Mouse (Mus musculus): ENCODE data around the gene Aqp3. TPM values are rescaled to one million over a fixed set of nuclear protein-coding genes. Genes with fewer than 3 reads are reported as not detected.

Aqp3 gene
- total RNA-seq, 2 experiments from 2014 or later = not detected

DNA sequence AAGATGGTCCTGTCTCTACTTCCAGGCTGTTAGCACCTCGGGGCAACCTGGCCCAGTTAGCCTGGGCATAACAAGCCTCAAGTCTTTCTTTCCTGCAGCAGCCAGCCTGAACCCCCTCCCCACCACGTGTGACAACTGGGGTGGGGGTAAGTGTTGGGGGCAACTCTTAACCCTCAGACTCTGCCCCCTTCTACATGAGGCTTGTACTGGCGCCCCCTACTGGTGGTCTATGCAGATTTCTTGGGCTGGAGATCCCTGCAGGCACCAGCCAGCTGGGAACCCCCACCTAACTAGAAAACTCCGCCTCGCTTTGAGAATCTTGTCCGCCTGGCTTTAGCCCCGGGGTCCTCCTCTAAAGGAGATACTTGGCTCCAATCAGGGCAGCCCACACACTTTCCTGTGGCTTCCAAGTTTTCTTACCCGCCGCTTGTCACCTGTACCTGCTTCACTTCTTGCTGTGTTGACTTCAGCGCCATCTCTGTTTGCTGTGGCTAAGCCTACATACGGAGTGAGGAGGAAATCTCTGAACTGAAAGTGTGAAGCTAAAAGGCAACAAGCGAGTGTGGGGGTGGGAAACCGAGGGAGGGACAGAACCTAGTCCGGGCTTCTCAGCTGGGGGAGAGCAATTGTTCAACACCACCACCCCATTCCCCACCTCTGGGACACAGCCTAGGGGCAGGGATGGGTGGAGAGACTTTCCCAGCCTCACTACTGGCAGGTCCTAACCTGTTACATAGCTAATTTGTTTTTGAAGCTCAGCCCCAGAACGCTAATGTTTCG is 33.9 kb downstream of the Aqp3 start:
- DNase-seq (ENCODE audit: low spot score) = peak; percentile 15

DNA sequence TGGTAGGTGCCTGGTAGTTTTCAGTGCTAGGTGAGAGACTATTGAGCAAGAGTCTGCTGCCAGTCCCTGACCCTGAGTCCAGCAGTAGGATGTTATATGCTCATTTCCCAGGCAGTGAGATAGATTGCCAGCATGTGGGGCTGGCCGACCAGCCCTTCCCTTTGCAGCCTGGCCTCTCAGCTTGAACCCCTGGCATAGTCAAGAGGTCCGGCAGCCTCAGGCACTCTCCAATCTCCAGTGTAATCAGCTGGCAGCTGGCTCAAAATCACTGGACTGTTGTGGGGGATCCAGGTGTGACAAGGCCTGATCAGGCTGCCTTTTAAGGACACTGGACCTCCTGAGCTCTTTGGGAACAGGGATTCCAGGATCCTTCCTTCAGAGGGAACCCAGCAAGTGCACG is 34.6 kb downstream of the Aqp3 start:
- no peak for DNase-seq (ENCODE audit: low spot score)

DNA sequence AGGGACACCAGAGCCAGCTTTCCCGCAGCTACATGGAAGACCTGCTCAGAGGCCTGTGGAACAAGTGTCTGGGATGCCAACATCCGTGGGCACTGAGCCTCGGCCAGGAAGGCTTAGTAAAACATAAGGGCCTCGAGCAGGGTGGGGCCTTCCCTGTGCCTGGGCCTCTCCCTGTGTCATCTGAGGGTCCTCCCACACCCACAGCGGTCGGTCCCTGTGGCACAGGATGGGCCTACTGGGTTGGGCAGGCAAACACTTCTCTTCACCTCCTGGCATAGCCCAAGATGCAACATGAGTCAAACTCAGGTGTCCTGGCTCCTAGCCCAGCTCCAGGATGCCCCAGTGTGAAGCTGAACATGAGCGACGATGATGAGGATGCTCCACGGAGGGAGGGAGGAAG is 40.6 kb downstream of the Aqp3 start:
- no peak for DNase-seq (ENCODE audit: low spot score)

DNA sequence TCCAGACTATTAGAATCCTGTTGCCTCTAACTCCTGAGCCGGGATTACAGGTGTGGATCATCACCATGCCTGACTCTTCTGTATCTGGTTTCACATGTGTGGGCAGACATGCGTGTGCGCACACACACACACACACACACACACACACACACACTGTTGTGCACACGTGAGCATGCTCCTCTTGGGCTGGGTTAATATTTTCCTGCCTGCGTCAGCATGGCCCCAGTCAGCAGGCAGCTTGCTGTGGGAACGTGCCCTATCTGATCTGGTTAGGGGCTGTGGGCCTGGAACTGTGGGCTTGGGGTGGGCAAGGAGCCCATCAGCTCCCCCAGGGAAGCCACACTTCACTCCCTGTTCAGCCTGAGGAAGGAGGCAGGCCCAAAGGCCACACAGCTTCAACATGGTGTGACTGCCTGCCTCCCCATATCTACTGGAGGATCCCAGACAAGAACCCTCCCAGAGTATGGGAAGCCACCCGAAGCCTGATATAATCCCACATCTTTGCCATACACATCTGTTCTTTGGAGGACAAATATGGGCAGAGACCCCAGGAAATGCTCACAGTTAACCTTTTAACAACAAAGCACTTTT is 41.1 kb downstream of the Aqp3 start:
- no peak for DNase-seq (ENCODE audit: low spot score)

DNA sequence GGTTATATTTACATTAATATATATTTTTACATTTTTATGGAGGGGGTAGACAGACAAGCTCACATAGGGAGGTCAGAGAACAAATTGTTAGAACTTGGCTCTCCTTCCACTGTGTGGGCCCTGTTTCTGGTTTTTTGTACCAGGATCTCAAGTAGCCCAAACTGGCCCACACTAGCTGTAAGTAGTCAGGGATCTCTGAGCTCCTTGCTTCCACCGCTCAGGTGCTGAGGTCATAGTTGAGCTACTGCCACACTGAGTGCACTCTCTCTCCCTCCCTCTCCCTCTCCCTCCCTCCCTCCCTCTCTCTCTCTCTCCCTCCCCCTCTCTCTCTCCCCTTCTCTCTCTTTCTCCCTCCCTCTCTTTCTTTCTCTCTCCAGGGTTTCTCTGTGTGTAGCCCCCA is 41.7 kb downstream of the Aqp3 start:
- no peak for DNase-seq (ENCODE audit: low spot score)

DNA sequence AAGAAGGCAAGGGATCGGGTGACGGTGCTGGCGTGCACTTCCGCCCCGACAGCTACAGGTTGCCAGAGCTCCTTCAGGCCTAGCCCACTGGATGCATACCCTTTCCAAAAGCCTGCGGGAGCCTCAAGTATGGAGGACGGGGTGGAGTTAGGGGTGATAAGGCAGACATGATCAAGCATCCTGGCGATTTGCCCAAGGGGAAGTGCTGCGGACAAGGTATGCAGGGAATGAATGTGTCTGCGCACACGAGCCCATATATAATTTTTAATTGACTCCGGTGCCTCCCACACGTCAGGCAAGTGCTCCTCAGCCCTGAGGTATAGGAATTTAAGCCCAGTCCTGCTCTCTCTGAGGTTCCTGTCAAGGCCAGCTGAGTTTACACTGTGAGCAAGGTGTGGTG is 42.9 kb downstream of the Aqp3 start:
- DNase-seq (ENCODE audit: low spot score) = no peak

DNA sequence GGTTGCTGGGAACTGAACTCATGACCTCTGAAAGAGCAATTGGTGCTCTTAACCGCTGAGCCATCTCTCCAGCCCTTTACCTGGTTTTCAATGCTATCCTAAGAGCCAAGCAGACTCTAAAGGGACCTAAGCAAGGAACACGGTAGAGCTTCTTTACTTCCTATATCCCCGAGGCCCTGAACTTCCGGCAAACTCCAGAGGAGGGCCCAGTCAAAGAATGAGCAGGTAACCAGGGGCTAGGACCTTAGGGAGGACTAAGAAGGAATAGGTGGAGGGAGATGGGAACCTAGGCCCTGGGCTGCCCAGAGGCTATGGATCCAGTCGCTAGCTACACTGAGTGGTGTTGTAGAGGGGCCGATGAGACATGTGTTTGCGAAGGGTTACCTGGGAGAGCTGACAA is 46.2 kb downstream of the Aqp3 start:
- no peak for DNase-seq (ENCODE audit: low spot score)

DNA sequence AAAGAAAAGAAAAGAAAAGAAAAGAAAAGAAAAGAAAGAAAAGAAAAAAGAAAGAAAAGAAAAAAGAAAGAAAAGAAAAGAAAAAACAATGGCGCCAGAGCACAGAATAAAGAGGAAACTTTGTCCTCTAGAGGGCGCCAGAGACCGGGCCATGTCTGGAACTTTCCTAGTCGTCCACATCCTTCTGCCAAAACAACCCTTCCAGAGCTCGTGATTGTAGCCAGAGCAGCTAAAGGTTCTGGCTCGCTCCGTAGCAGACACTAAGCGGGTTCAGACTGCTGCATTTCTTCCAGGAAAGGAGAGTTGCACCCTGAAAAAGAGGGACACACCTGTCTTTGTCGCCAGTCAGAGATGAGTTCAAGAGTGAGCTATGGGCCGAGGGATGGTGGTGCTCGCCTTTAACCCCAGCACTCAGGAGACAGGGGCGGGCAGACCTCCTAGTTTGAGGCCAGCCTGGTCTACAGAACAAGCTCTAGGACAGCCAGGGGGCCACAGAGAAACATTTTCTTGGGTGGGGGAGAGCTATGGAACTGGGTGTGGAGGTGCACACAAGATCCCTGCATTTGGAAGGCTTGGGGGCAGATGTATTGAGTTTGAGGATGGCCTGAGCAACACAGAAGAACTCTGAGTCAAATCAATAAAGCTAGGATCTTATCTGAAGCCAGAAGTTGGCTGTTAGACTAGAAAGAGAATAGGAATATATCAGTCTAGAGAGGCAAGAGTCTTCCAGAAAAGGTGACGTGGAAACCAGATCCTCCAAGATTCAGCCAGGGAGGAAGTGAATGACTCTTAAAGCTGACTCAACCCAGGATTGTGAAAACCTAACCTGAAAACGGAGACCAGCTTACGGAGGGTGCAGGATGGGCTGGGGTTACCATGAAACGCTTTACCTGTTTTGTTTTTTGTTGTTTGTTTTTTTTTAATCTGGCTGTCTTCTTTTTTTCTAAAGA is 47.0 kb downstream of the Aqp3 start:
- peak; percentile 86 for DNase-seq (ENCODE audit: low spot score)

DNA sequence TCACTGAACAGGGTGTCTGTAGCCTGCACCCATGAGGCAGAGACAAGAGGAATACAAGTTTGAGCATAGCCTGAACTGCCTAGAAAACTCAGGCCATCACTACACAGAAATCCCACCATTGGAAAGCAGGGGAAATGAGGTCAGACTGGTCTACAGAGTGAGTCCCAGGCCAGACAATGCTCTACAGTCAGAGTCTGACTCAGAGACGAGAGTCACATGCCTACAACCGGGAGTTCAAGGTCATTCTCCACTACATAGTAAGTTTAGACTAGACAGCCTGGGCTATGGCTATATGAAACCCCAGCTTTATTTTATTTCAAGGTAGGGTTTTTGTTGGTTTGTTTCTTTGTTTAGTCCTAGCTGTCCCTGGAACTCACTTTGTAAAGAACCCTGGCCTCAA is 49.1 kb downstream of the Aqp3 start:
- no peak for DNase-seq (ENCODE audit: low spot score)

DNA sequence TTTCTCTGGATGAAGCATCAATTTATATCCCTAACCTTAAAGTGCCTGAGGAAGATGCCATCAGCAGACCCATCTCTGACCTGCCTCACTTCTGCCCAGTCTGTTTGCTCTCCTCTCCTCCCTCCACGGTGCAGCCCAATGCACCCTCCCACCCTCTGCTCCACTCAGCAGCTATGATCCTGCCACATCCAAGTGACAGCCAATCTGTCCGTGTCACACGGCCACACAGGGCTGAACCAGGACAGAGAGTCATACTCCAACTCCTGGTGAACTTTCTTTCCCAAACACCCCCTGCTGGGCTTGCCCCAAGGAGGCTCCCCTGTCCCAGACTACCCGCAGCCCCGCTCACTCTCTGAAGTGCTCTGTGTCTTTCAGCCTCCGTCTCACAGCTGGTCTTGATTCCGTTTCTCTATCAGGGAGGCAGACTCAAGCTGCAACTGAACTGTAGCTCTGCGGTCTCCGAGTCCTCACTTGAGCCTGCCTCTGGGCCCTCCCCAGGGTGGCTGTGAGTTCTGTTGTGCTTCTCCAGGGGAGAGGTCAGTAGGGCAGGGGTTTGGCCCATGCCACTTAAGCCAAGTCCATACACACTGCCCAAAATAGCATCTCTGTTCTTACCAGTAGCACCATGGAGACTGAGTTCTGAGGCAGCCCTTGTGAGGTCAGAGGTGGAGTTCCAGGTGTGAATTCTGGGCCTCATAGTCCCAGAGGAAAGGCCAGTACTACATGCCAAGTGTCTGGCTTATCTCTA is 50.3 kb downstream of the Aqp3 start, which contains the start of gene Aqp7:
Gene Aqp7 (minus strand): TSS at position 616 of the 748 bp plus-strand sequence.
- DNase-seq (ENCODE audit: low spot score) = peak; percentile 21

DNA sequence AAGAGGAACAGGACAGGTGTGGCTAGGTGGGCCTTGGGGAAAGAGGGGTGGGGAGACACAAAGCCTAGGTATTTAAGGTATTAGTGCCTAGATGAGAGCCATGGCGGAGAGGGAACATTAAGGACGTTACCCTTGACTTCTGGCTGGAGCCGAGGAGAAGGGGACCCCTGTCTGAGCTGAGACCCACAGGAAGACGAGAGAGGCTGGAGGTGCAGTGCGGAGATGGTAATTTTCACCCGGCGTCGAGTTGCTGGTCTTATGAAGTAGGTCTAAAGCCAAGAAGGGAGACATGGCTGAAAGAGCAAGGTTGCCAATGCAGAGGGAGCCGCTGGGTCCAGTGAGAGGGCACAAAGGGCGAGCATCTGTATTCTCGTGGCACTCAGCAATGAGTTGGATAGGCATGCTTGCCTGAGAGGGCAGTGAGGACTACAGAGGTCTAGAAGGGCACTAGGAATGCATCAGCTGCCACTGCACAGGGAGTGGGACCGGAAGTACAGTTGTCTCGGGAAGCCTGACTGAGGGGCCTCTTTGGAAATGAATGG is 51.7 kb downstream of the Aqp3 start:
- no peak for DNase-seq (ENCODE audit: low spot score)

DNA sequence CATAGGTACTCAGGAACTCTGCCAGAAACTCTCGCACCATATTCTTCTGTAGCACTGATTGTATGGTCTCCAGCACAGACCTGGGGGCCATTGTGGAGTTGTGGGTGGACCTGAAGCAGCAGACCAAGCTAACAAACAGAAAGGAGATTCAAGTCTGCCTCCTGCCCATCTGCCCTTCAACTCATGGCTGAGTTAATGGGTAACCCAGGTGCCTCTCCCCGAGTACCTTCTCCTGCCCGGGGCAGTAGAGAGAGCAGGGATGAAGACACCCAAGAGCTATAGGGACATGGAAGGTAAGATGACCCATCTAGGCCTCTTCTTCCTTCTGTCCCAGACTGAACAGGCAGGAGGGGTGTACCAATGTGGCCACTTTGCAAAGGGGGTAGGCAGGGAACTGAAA is 52.7 kb downstream of the Aqp3 start:
- no peak for DNase-seq (ENCODE audit: low spot score)

DNA sequence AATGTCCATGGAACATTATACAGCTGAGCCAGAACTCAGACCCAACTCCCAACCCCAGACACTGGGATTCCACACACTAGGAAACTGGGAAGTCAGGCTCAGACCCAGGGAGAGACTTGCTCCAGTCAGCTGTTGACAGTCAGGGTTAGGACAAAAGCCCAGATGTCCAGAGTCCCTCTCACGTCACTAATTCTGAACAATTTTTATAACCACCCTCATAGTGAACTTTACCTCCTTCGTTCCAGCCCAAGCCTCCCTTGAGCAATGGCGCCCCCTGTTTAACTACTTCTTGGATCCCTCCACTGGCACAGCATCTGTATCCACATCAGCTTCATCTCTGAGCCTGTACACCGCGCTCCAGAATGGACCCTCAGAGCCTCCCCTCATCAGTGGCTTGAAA is 54.0 kb downstream of the Aqp3 start:
- no peak for DNase-seq (ENCODE audit: low spot score)

DNA sequence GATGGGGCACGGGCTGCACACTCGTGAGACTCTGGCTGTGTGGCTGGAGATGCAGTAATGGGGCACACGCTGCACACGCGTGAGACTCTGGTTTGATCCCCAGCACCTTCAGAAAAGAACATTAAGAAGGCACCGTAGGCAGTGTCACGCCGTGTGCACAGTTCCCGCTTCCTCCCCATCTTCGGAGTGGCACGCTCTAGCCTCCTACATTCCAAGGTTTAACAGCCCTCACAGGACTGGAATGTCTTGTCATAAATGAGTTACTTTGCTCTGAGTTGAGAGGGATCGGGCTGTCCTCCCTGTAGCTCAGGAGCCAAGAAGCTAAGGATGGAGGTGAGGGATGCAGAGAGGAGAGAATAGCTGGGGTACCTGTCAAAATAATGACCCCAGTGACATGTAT is 55.1 kb downstream of the Aqp3 start:
- DNase-seq (ENCODE audit: low spot score) = no peak

Other genes starting within 250 kb of the Aqp3 start
- gene B4galt1, start 244.2 kb downstream of the Aqp3 start, total RNA-seq (2021) = 10 to 100 TPM; 23.0 to 25.4 TPM
- not detected for gene Spink4, start 178.1 kb downstream of the Aqp3 start, total RNA-seq (2021)
- 100 to 1,000 TPM; 232 to 237 TPM for gene Bag1, start 149.9 kb downstream of the Aqp3 start, total RNA-seq (2021)
- gene Chmp5, start 149.8 kb downstream of the Aqp3 start, total RNA-seq (2021) = 10 to 100 TPM; 23.2 to 25.4 TPM
- 10 to 100 TPM; 18.8 to 19.5 TPM for gene Nfx1, start 127.3 kb downstream of the Aqp3 start, total RNA-seq (2021)
- gene Aqp7, start 50.0 kb downstream of the Aqp3 start, total RNA-seq (2021) = 10 to 100 TPM in 1 of 2 experiments, 1 to 10 TPM in 1; 6.4 to 10.6 TPM
- 10 to 100 TPM; 15.3 to 16.3 TPM for gene Nol6, start 26.3 kb upstream of the Aqp3 start, total RNA-seq (2021)
- gene Ube2r2, start 37.6 kb upstream of the Aqp3 start, total RNA-seq (2021) = 100 to 1,000 TPM; 154 to 205 TPM
- 10 to 100 TPM; 87.1 to 89.5 TPM for gene Ubap2, start 177.0 kb upstream of the Aqp3 start, total RNA-seq (2021)
- gene Dcaf12, start 216.7 kb upstream of the Aqp3 start, total RNA-seq (2021) = 10 to 100 TPM; 27.0 to 27.1 TPM

All from gastrocnemius, adult 18-20 months (tissue).